ENCODE assay signal across 11 mouse cellular contexts in the genomic region with DNA sequence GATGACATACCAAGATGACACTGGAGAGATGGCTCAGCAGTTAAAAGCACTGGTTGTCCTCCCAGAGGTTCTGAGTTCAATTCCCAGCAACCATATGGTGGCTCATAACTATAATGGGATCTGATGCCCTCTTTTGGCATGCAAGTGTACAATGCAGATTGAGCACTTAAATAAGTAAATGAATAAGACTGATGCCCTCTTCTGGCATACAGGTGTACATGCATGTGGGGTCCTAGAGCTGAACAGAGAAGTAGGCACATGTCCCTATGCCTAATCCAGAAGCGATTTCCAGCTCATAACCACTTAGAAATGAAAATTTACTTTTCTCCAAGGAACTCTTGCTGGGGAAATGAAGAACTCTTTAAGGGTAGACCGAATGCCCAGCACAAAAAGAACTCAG. TPM values are rescaled to one million over a fixed set of nuclear protein-coding genes. Genes with fewer than 3 reads are reported as not detected.
DNase-seq lines count a peak whose midpoint lies in the region; ATAC-seq and TF ChIP-seq lines count a peak whose summit lies in the region.
"Had no signal": no experiment of that assay in that cellular context is flagged by ENCODE, and none has a peak within 500 bp of the region (broad histone marks: within the 10 kb centered on the region; RNA-seq: fewer than 3 reads in every experiment).

No protein-coding gene starts in this region.

- peak; percentile 47 for DNase-seq in embryo, embryonic 10 days (ENCODE audit: low spot score)
- no peak for DNase-seq in embryo, embryonic 9.5 days (ENCODE audit: extremely low spot score)
- no peak for DNase-seq in lung, adult 2 months
- DNase-seq in lung, postnatal 10 days = no peak
- DNase-seq in Patski (ENCODE audit: low read depth, low spot score) = no peak
- DNase-seq in gastrocnemius, postnatal 10 days = no peak
- DNase-seq in spleen, adult 12 weeks (ENCODE audit: low spot score) = no peak

- no peaks in the 10 kb centered on the region for H3K4me1 ChIP-seq in lung, adult 2 months (ENCODE audit: control insufficient read depth, insufficient read depth, low read length)
- H3K4me1 ChIP-seq: heart, embryonic 15.5 days; limb, embryonic 12.5 days had no signal

- no peak for ATAC-seq in Patski
- ATAC-seq in megakaryocyte-erythroid progenitor cell, adult 5-6 weeks (replicated peaks; ENCODE audit: low FRiP score, low TSS enrichment, poor library complexity, severe bottlenecking) = peak; percentile 87

- CTCF ChIA-PET in Patski (lab: Charles Lee) = interaction anchor here (1.8 kb wide), 1 partner anchor 9 kb away, joined by 6 read pairs; no protein-coding TSS in a partner anchor

- TF ChIP-seq CTCF in lung, adult 2 months (IDR thresholded peaks at IDR 0.05; ENCODE audit: insufficient read depth, low read length) = 0 out of 2 replicates have a peak, but pooled peaks have one; percentile 17
- TF ChIP-seq CTCF in Patski (IDR thresholded peaks at IDR 0.05) = peak; percentile 56

- in situ Hi-C loops in Patski (cut with MboI; ENCODE audit: low pct_unique_long_range_greater_than_20kb) = no loop called here

- no peak overlapping the region for H3K4me3 ChIP-seq in lung, adult 2 months (replicated peaks; ENCODE audit: extremely low read depth, low read depth, low read length)
- H3K4me3 ChIP-seq: heart, embryonic 15.5 days; limb, embryonic 12.5 days had no signal

- POLR2A ChIA-PET in Patski (lab: Charles Lee) = no interaction called here

- WGBS in lung, adult 2 months = 74% methylated on average over 2 of the region's 2 CpGs

- H3K27me3 ChIP-seq in Patski = peaks cover 4% of the 10 kb centered on the region
- H3K27me3 ChIP-seq: heart, embryonic 15.5 days; limb, embryonic 12.5 days had no signal

- no peak for TF ChIP-seq POLR2A in lung, adult 2 months (IDR thresholded peaks at IDR 0.05; ENCODE audit: borderline replicate concordance, extremely low read depth, low read depth, low read length)

RNA-seq across cellular contexts. Expression of a gene that starts 31.8 kb away (rescaled TPM):
- polyA plus RNA-seq in lung, adult 2 months (2012; rRNA removed) = 1.6 and 2.6 TPM in 2 replicates
- polyA plus RNA-seq in Patski (2021) = not detected
- total RNA-seq in megakaryocyte-erythroid progenitor cell, adult 5-6 weeks (2014; fragmentation: Nextera tagmentation) = not detected in 2 replicates
- total RNA-seq in megakaryocyte-erythroid progenitor cell, adult 5-6 weeks (2017) = not detected in 2 replicates
- not detected for total RNA-seq in gastrocnemius, postnatal 10 days (2021)
- polyA plus RNA-seq: heart, embryonic 15.5 days; limb, embryonic 12.5 days; spleen, adult 2 months had no signal

RNA-seq across cellular contexts. Expression of a gene that starts 35.5 kb away (rescaled TPM):
- polyA plus RNA-seq in lung, adult 2 months (2012; rRNA removed) = 1.5 and 6.1 TPM in 2 replicates
- 0.09 TPM for polyA plus RNA-seq in Patski (2021)
- total RNA-seq in megakaryocyte-erythroid progenitor cell, adult 5-6 weeks (2014; fragmentation: Nextera tagmentation) = not detected in 2 replicates
- not detected in 2 replicates for total RNA-seq in megakaryocyte-erythroid progenitor cell, adult 5-6 weeks (2017)
- total RNA-seq in gastrocnemius, postnatal 10 days (2021) = not detected
- polyA plus RNA-seq: limb, embryonic 12.5 days; spleen, adult 2 months had no signal
